Mouse (Mus musculus): ENCODE results near the gene Cd47. TPM values are rescaled to one million over a fixed set of nuclear protein-coding genes. Genes with fewer than 3 reads are reported as not detected.

Cd47 gene
- total RNA-seq, 2 experiments from 2014 or later, result 25.5 to 26.8 TPM

- DNase-seq, result no peak
- intact Hi-C loops (cut with DNase I), result no loop called here
These were observed 17.0 kb upstream of the Cd47 start for GRCm38 (mm10) chr16:49783369-49783768.

- intact Hi-C loops (cut with DNase I), result no loop called here
- DNase-seq, result no peak
These were observed 14.2 kb upstream of the Cd47 start for GRCm38 (mm10) chr16:49786116-49786515.

GRCm38 (mm10) chr16:49787714-49788113 is 12.6 kb upstream of the Cd47 start:
- intact Hi-C loops (cut with DNase I), result no loop called here
- no peak for DNase-seq

- DNase-seq, result no peak
- intact Hi-C loops (cut with DNase I), result no loop called here
These were observed 9.5 kb upstream of the Cd47 start for GRCm38 (mm10) chr16:49790575-49791465.

GRCm38 (mm10) chr16:49792446-49792878 is 7.9 kb upstream of the Cd47 start:
- no peak for DNase-seq

GRCm38 (mm10) chr16:49793596-49793995 is 6.7 kb upstream of the Cd47 start:
- intact Hi-C loops (cut with DNase I), result no loop called here
- no peak for DNase-seq

More at GRCm38 (mm10) chr16:49792446-49792878, 7.9 kb upstream of the Cd47 start:
- intact Hi-C loops (cut with DNase I), result no loop called here

- intact Hi-C loops (cut with DNase I), result no loop called here
- no peak for DNase-seq
These were observed 4.1 kb upstream of the Cd47 start for GRCm38 (mm10) chr16:49796271-49796670.

GRCm38 (mm10) chr16:49796954-49797353 is 3.4 kb upstream of the Cd47 start:
- no peak for DNase-seq
- intact Hi-C loops (cut with DNase I), result no loop called here

- intact Hi-C loops (cut with DNase I), result no loop called here
- no peak for DNase-seq
These were observed 1.5 kb upstream of the Cd47 start for GRCm38 (mm10) chr16:49798790-49799189.

GRCm38 (mm10) chr16:49800996-49801395 is 663 bp downstream of the Cd47 start:
- DNase-seq, result no peak
- intact Hi-C loops (cut with DNase I), result no loop called here

GRCm38 (mm10) chr16:49801399-49801798 is 1.1 kb downstream of the Cd47 start:
- no peak for DNase-seq
- intact Hi-C loops (cut with DNase I), result no loop called here

GRCm38 (mm10) chr16:49802993-49803392 is 2.7 kb downstream of the Cd47 start:
- intact Hi-C loops (cut with DNase I), result no loop called here
- no peak for DNase-seq

GRCm38 (mm10) chr16:49803932-49804461 is 3.7 kb downstream of the Cd47 start:
- intact Hi-C loops (cut with DNase I), result no loop called here
- no peak for DNase-seq

GRCm38 (mm10) chr16:49806920-49807319 is 6.6 kb downstream of the Cd47 start:
- no peak for DNase-seq
- intact Hi-C loops (cut with DNase I), result no loop called here

- DNase-seq, result no peak
- intact Hi-C loops (cut with DNase I), result no loop called here
These were observed 7.1 kb downstream of the Cd47 start for GRCm38 (mm10) chr16:49807419-49807841.

GRCm38 (mm10) chr16:49807862-49808430 is 7.6 kb downstream of the Cd47 start:
- DNase-seq, result no peak
- intact Hi-C loops (cut with DNase I), result no loop called here

GRCm38 (mm10) chr16:49811897-49812296 is 11.6 kb downstream of the Cd47 start:
- intact Hi-C loops (cut with DNase I), result no loop called here
- no peak for DNase-seq

GRCm38 (mm10) chr16:49812821-49813616 is 12.7 kb downstream of the Cd47 start:
- intact Hi-C loops (cut with DNase I), result no loop called here
- no peak for DNase-seq

GRCm38 (mm10) chr16:49814419-49814818 is 14.1 kb downstream of the Cd47 start:
- intact Hi-C loops (cut with DNase I), result no loop called here
- no peak for DNase-seq

- no peak for DNase-seq
These were observed 16.6 kb downstream of the Cd47 start for GRCm38 (mm10) chr16:49816889-49817288.

GRCm38 (mm10) chr16:49818146-49818545 is 17.8 kb downstream of the Cd47 start:
- intact Hi-C loops (cut with DNase I), result no loop called here
- DNase-seq, result no peak

More at GRCm38 (mm10) chr16:49816889-49817288, 16.6 kb downstream of the Cd47 start:
- intact Hi-C loops (cut with DNase I), result no loop called here
